Mouse (Mus musculus) sigmoid colon, adult 10 weeks (tissue): ENCODE data around the gene Igfbp7. TPM values are rescaled to one million over a fixed set of nuclear protein-coding genes. Genes with fewer than 3 reads are reported as not detected.

Experiments used
- polyA plus RNA-seq: library from polyadenylated mRNA; stranded (reverse); fragments of 350-450 nt; fragmentation: Illumina TruSeq; extraction: RNeasy Lipid Tissue Mini Kit (QIAGEN cat#74804); gene quantifications from one replicate; pipeline ENCODE4 v1.2.3, GENCODE M21; 2014; ENCODE audit warnings: low read depth, low replicate concordance

Igfbp7 gene
- polyA plus RNA-seq = 179 TPM

DNA sequence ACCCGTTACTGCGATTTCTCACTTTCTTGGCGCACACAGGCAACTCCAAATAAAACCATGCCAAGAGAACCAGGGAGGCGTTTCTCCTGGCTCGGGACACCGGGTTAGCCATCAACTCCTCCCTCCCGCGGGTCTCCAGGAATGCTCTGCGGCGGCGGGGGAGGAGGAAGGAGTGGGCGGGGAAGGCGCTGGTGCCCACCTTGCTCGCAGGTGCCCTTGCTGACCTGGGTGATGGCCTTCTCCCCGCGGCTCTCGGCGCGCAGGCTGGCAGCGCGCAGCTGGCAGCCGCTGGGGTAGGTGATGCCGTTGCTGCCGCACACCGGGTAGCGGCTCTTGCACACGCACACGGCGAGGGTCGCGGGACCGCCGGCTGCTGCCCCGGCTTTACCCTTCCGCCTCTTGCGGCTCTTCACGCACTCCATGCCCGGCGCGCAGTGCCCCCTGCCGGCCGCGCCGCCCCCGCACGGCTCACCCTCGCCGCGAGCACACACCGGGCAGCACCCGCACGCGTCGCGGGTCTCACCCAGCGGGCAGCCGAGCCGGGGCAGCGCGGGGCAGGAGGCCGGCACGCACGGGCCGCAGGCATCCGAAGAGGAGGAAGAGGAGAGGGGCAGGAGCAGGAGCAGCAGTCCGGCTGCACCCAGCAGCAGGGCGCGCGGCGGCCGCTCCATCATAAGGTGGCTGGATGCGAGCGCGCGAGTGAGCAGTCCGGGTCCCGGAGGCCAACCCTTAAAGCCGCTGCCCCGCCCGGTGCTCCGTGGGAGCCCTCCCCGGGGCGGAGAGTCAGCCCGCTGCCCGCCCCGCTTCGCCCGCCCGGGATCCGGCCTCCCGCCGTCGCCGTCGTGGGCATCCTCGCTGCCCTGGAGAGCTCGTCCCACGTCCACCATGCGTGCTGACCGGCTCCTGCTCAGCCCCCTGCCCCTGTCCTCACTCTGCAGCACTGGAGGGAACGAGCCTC is at the start of gene Igfbp7:
Gene Igfbp7, minus strand, starts transcription at position 701 of the 958 bp plus-strand sequence.

DNA sequence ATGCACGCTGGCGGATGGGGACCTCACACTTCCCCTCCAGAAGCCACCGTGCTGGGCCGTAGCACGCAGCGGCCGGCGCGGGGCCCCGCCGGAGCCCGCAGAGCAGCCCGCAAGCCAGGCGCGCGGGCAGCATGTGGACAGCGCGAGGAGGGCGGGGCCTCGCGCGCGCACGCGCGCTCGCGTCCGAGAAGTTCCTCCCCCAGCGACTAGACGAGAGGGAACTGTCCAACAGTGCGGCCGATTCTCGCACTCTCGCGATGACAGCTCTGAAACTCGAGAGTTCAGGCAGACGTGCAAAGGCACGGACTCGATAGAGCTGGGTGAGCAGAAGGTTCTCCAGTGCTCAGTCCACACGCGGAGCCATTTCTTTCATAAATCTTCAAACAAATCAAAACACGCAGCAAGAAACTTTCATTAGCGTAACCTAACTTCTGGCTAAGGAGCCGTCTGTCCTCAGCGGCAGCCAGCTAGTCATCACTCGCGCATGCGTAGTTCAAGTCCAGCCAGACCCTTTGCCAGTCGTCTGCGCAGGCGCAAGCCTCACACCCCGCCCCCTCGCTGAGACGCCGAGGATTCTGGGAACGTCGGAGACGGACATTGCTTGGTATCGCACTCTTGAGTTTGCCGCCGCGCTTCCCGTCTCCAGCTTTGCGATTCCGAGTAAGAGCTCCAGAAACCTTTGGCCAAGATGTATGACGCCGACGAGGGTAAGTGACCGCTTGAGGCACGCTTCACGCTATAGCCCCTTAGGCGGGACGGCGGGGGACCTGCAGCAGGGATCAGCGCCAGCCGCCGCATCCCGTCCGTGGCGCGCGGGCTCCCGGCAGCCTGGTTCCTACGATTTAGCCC is 97.7 kb downstream of the Igfbp7 start, which contains the start of the genes Noa1 and Polr2b:
Gene Noa1, minus strand, starts transcription at position 161 of the 849 bp plus-strand sequence.
Gene Polr2b, plus strand, starts transcription at position 224 of the 849 bp plus-strand sequence.

Other genes with a start within 250 kb of the Igfbp7 start
- not detected for gene Spink2, start 196.6 kb downstream of the Igfbp7 start, polyA plus RNA-seq
- 21.9 TPM for gene Rest, start 142.6 kb downstream of the Igfbp7 start, polyA plus RNA-seq
- gene Noa1, start 98.0 kb downstream of the Igfbp7 start, polyA plus RNA-seq = 11.9 TPM
- 53.0 TPM for gene Polr2b, start 97.9 kb downstream of the Igfbp7 start, polyA plus RNA-seq